Mouse (Mus musculus) MEL (cell line): ENCODE measurements around the gene Tcf12. TPM values are rescaled to one million over a fixed set of nuclear protein-coding genes. Genes with fewer than 3 reads are reported as not detected.

Source experiments
- DNase-seq: peaks from one replicate; pipeline ENCODE4 v3.0.0; 2011; ENCODE audit warnings: low read depth, low spot score
- H3K27ac ChIP-seq: 2 replicates; pipeline ENCODE4 v1.5.1; 2012; ENCODE audit warnings: low read depth, mild to moderate bottlenecking, control low read depth, low read length, moderate library complexity; ENCODE audit not compliant: control insufficient read depth
- H3K27me3 ChIP-seq, 2 experiments: fragments of 150-350 bp in 1 of 2; sonication (generic) in 1 of 2; 2 replicates each; pipeline ENCODE4 v1.6.1; 2012; ENCODE audit warnings: low read length in 2 of 2, mild to moderate bottlenecking in 2 of 2, improper control_type of control experiment in 1 of 2, moderate library complexity in 1 of 2; ENCODE audit not compliant: insufficient read depth in 2 of 2, control insufficient read depth in 1 of 2
- H3K36me3 ChIP-seq, 2 experiments: 2 replicates each; pipeline ENCODE4 v1.6.1; 2012 to 2014; ENCODE audit warnings: low read length in 2 of 2, improper control_type of control experiment in 1 of 2, inconsistent platforms in 1 of 2, mild to moderate bottlenecking in 1 of 2; ENCODE audit not compliant: insufficient read depth in 2 of 2, control insufficient read depth in 1 of 2
- H3K4me1 ChIP-seq, 2 experiments: fragments of 150-350 bp in 1 of 2; sonication (generic) in 1 of 2; 2 replicates each; pipeline ENCODE4 v1.6.1; 2012; ENCODE audit warnings: low read length in 2 of 2, improper control_type of control experiment in 1 of 2, mild to moderate bottlenecking in 1 of 2; ENCODE audit not compliant: insufficient read depth in 2 of 2, control insufficient read depth in 1 of 2
- H3K4me3 ChIP-seq, 2 experiments: fragments of 150-350 bp in 1 of 2; sonication (generic) in 1 of 2; 2 replicates each; pipeline ENCODE4 v1.5.1; 2012; ENCODE audit warnings: low read depth in 2 of 2, low read length in 2 of 2, mild to moderate bottlenecking in 2 of 2, moderate library complexity in 2 of 2, control low read depth in 1 of 2, improper control_type of control experiment in 1 of 2; ENCODE audit not compliant: control insufficient read depth in 1 of 2, insufficient read depth in 1 of 2
- H3K79me2 ChIP-seq: 2 replicates; pipeline ENCODE4 v1.6.1; 2012; ENCODE audit warnings: mild to moderate bottlenecking, low read length, moderate library complexity; ENCODE audit not compliant: control insufficient read depth, poor library complexity, insufficient read depth
- H3K9ac ChIP-seq: 2 replicates; pipeline ENCODE4 v1.6.1; 2012; ENCODE audit warnings: low read depth, mild to moderate bottlenecking, control low read depth, low read length, moderate library complexity; ENCODE audit not compliant: control insufficient read depth, poor library complexity, severe bottlenecking
- H3K9me3 ChIP-seq: fragments of 150-350 bp; sonication (generic); replicated peaks from 2 replicates; pipeline ENCODE4 v1.6.1; 2012; ENCODE audit warnings: mild to moderate bottlenecking, low read length, improper control_type of control experiment, moderate library complexity; ENCODE audit not compliant: insufficient read depth
- CHD1 ChIP-seq: IDR thresholded peaks from 2 replicates; pipeline ENCODE4 v1.6.1; 2012; ENCODE audit warnings: low read depth, mild to moderate bottlenecking, inconsistent platforms, low read length, improper control_type of control experiment
- CHD2 ChIP-seq: IDR thresholded peaks from 2 replicates; pipeline ENCODE4 v1.6.1; 2011; ENCODE audit warnings: low read length, improper control_type of control experiment
- E2F4 ChIP-seq: IDR thresholded peaks from 2 replicates; pipeline ENCODE4 v1.6.1; 2011; ENCODE audit warnings: low read depth, low read length, improper control_type of control experiment, borderline replicate concordance
- ELF1 ChIP-seq: IDR thresholded peaks from 2 replicates; pipeline ENCODE4 v1.6.1; 2014; ENCODE audit warnings: low read depth, mild to moderate bottlenecking, inconsistent platforms, low read length, improper control_type of control experiment, moderate library complexity
- KAT2A ChIP-seq: conservative IDR thresholded peaks from 2 replicates; pipeline ENCODE4 v1.6.1; 2012; ENCODE audit warnings: low read depth, low read length, improper control_type of control experiment, inconsistent platforms
- MAX ChIP-seq: IDR thresholded peaks from 2 replicates; pipeline ENCODE4 v1.6.1; 2011; ENCODE audit warnings: low read length, improper control_type of control experiment
- MXI1 ChIP-seq: IDR thresholded peaks from 2 replicates; pipeline ENCODE4 v1.6.1; 2011; ENCODE audit warnings: mild to moderate bottlenecking, low read depth, low read length, improper control_type of control experiment
- MYC ChIP-seq: IDR thresholded peaks from 2 replicates; pipeline ENCODE4 v1.6.1; 2011; ENCODE audit warnings: low read depth, mild to moderate bottlenecking, low read length, improper control_type of control experiment, moderate library complexity
- NELFE ChIP-seq: IDR thresholded peaks from 2 replicates; pipeline ENCODE4 v1.6.1; 2011; ENCODE audit warnings: low read depth, low read length, improper control_type of control experiment
- NRF1 ChIP-seq: IDR thresholded peaks from 2 replicates; pipeline ENCODE4 v1.6.1; 2014; ENCODE audit warnings: low read depth, mild to moderate bottlenecking, inconsistent platforms, low read length, improper control_type of control experiment, moderate library complexity; ENCODE audit not compliant: poor library complexity, insufficient read depth, severe bottlenecking
- POLR2A ChIP-seq, 2 experiments: IDR thresholded peaks; 2 replicates each; pipeline ENCODE4 v1.6.1; 2011 to 2012; ENCODE audit warnings: low read length in 2 of 2, mild to moderate bottlenecking in 2 of 2, control low read depth in 1 of 2, improper control_type of control experiment in 1 of 2, low read depth in 1 of 2, moderate library complexity in 1 of 2; ENCODE audit not compliant: control insufficient read depth in 1 of 2, insufficient read depth in 1 of 2, poor library complexity in 1 of 2
- POLR2AphosphoS2 ChIP-seq: IDR thresholded peaks from 2 replicates; pipeline ENCODE4 v1.6.1; 2011; ENCODE audit warnings: low read length, improper control_type of control experiment
- TCF12 ChIP-seq: IDR thresholded peaks from 2 replicates; pipeline ENCODE4 v1.6.1; 2014; ENCODE audit warnings: low read depth, mild to moderate bottlenecking, inconsistent platforms, low read length, improper control_type of control experiment, moderate library complexity
- UBTF ChIP-seq: IDR thresholded peaks from 2 replicates; pipeline ENCODE4 v1.6.1; 2012; ENCODE audit warnings: low read depth, mild to moderate bottlenecking, inconsistent platforms, low read length, improper control_type of control experiment, moderate library complexity, borderline replicate concordance; ENCODE audit not compliant: insufficient read depth
- USF1 ChIP-seq: IDR thresholded peaks from 2 replicates; pipeline ENCODE4 v1.6.1; 2014; ENCODE audit warnings: low read depth, mild to moderate bottlenecking, inconsistent platforms, low read length, improper control_type of control experiment, moderate library complexity
- USF2 ChIP-seq, 2 experiments: IDR thresholded peaks; 2 replicates each; pipeline ENCODE4 v1.6.1; 2011 to 2012; ENCODE audit warnings: improper control_type of control experiment in 2 of 2, low read length in 2 of 2, borderline replicate concordance in 1 of 2, inconsistent platforms in 1 of 2, low read depth in 1 of 2, mild to moderate bottlenecking in 1 of 2; ENCODE audit not compliant: insufficient read depth in 1 of 2
- ZC3H11A ChIP-seq: IDR thresholded peaks from 2 replicates; pipeline ENCODE4 v1.6.1; 2012; ENCODE audit warnings: low read depth, mild to moderate bottlenecking, inconsistent platforms, low read length, improper control_type of control experiment
- ZKSCAN1 ChIP-seq: IDR thresholded peaks from 2 replicates; pipeline ENCODE4 v1.6.1; 2012; ENCODE audit warnings: low read depth, mild to moderate bottlenecking, inconsistent platforms, low read length, improper control_type of control experiment, moderate library complexity
- ZNF384 ChIP-seq: IDR thresholded peaks from 2 replicates; pipeline ENCODE4 v1.6.1; 2012; ENCODE audit warnings: low read depth, mild to moderate bottlenecking, inconsistent platforms, low read length, improper control_type of control experiment
- polyA plus RNA-seq, 2 experiments: library from polyadenylated mRNA; stranded (reverse) in 1 of 2; unstranded in 1 of 2; fragments of >175 nt in 1 of 2; fragments of >200 nt in 1 of 2; gene quantifications; 2 replicates each; pipeline versions ENCODE4 v1.2.1 to v1.2.4; 2012; ENCODE audit warnings: low replicate concordance in 2 of 2, low read depth in 1 of 2; ENCODE audit not compliant: insufficient read length in 2 of 2, insufficient read depth in 1 of 2, missing spikeins in 1 of 2
- total RNA-seq: library from RNA; depleted of rRNA; stranded (reverse); fragments of 300-350 nt; gene quantifications from 2 replicates; pipeline ENCODE4 v1.2.3, GENCODE M21; 2012

Gene Tcf12
- total and polyA plus RNA-seq, 3 experiments, result 29.3 to 70.5 (median 39.6) TPM

- no peak overlapping the region for H3K27ac ChIP-seq
- H3K9me3 ChIP-seq, result no peaks in the 10 kb centered on the region
- TF ChIP-seq ELF1, result no peak
- no peak for TF ChIP-seq NELFE
- no peak for TF ChIP-seq MXI1
- TF ChIP-seq POLR2AphosphoS2, result no peak
- TF ChIP-seq ZC3H11A, result no peak
- TF ChIP-seq, all 39 proteins: peak for 0
- DNase-seq, result no peak
- H3K4me1 ChIP-seq, result peaks cover 9 to 20% of the 10 kb centered on the region in 2 experiments
- peaks cover 0 to 25% of the 10 kb centered on the region in 2 experiments; a peak in 2 of 4 replicates for H3K36me3 ChIP-seq
- H3K9ac ChIP-seq, result no peak overlapping the region
- H3K27me3 ChIP-seq, result no peaks in the 10 kb centered on the region
- H3K79me2 ChIP-seq, result peaks cover 31% of the 10 kb centered on the region
- no peak overlapping the region for H3K4me3 ChIP-seq
Measured at GRCm38 (mm10) chr9:72084131-72084530, 27.5 kb downstream of the Tcf12 start.

- Histone ChIP-seq H3K27me3 (no peaks in the 10 kb centered on the region), H3K4me3 (peak overlapping the region in 1 of 2 experiments; percentile 50; a peak in 2 of 4 replicates), H3K79me2 (peaks cover 20% of the 10 kb centered on the region), H3K9me3 (no peaks in the 10 kb centered on the region), H3K4me1 (peaks cover 2 to 11% of the 10 kb centered on the region in 2 experiments; a peak in 2 of 4 replicates), H3K36me3 (peaks cover 3 to 19% of the 10 kb centered on the region in 2 experiments), H3K9ac (peak overlapping the region; percentile 33; the same call in 1 of the 2 replicates), H3K27ac (no peak overlapping the region)
- TF ChIP-seq TCF12 (no peak), USF1 (no peak), MYC (no peak), KAT2A (no peak), E2F4 (no peak), ZNF384 (no peak), CHD2 (no peak), UBTF (no peak), ZKSCAN1 (no peak), USF2 (IDR thresholded peaks at IDR 0.05; ENCODE audit: borderline replicate concordance in 1 of 2, insufficient read depth in 1 of 2, low read depth in 1 of 2, low read length in 2 of 2) (no peak), POLR2AphosphoS2 (no peak)
- DNase-seq, result peak; percentile 17
Measured at GRCm38 (mm10) chr9:72076158-72076557, 35.5 kb downstream of the Tcf12 start.

DNA sequence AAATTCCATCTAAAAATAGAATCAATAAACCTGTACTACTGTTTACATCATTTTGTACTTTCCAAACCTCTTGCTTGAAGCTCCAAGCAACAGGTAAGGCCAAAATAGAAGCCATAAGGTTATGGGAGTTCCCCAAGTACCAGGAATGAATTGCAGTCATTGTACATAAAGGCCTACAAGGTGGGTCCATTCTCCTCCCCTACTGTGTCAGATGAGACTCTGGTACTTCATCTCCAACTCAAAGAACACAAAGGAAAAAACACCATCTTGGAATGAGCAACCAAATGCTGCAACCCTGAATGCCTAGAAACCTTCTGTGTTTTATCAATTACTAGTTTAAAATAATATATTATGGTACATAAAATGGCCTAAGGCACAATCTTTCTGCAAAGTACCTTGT, 45.5 kb downstream of the Tcf12 start:
- no peak overlapping the region for H3K9ac ChIP-seq
- H3K9me3 ChIP-seq, result no peaks in the 10 kb centered on the region
- no peak overlapping the region for H3K27ac ChIP-seq
- H3K79me2 ChIP-seq, result peaks cover 3% of the 10 kb centered on the region; the same call in 1 of the 2 replicates
- H3K36me3 ChIP-seq, result peaks cover 0 to 2% of the 10 kb centered on the region in 2 experiments; a peak in 2 of 4 replicates
- H3K27me3 ChIP-seq, result no peaks in the 10 kb centered on the region
- no peaks in the 10 kb centered on the region for H3K4me1 ChIP-seq
- TF ChIP-seq ZKSCAN1 (no peak), KAT2A (no peak), POLR2A (IDR thresholded peaks at IDR 0.05; ENCODE audit: control insufficient read depth in 1 of 2, insufficient read depth in 1 of 2, low read depth in 1 of 2, low read length in 2 of 2, poor library complexity in 1 of 2) (no peak), NRF1 (no peak), CHD1 (no peak), MAX (no peak)
- H3K4me3 ChIP-seq, result no peak overlapping the region
- no peak for DNase-seq
